Mouse (Mus musculus): Measurements from ENCODE around the gene Olfr734. TPM values are rescaled to one million over a fixed set of nuclear protein-coding genes. Genes with fewer than 3 reads are reported as not detected.

Olfr734 gene
- polyA plus RNA-seq (2015; fragmentation: Illumina TruSeq; extraction: RNeasy Lipid Tissue Mini Kit (QIAGEN cat#74804); ENCODE audit: low read depth, low replicate concordance) = not detected

GRCm38 (mm10) chr14:50326661-50327060 lies at the start of gene Olfr734:
Gene Olfr734 (minus strand): TSS chr14:50326761.

GRCm38 (mm10) chr14:50357593-50357992 lies 31.0 kb upstream of the Olfr734 start, which contains the start of gene Tlr11:
Gene Tlr11 (plus strand): TSS chr14:50357914.

GRCm38 (mm10) chr14:50348796-50349195 lies 22.2 kb upstream of the Olfr734 start, which contains the start of gene Olfr735:
Gene Olfr735 (minus strand): TSS chr14:50348872.

GRCm38 (mm10) chr14:50301422-50301821 lies 25.1 kb downstream of the Olfr734 start, which contains the start of gene Olfr733:
Gene Olfr733 (minus strand): TSS chr14:50301522.

GRCm38 (mm10) chr14:50284106-50284505 lies 42.5 kb downstream of the Olfr734 start, which contains the start of gene Olfr732:
Gene Olfr732 (minus strand): TSS chr14:50284206.

Other genes starting within 250 kb of the Olfr734 start
- not detected for gene Olfr726, start 235.8 kb downstream of the Olfr734 start, polyA plus RNA-seq (2015; fragmentation: Illumina TruSeq; extraction: RNeasy Lipid Tissue Mini Kit (QIAGEN cat#74804); ENCODE audit: low read depth, low replicate concordance)
- not detected for gene Olfr727, start 203.6 kb downstream of the Olfr734 start, polyA plus RNA-seq (2015; fragmentation: Illumina TruSeq; extraction: RNeasy Lipid Tissue Mini Kit (QIAGEN cat#74804); ENCODE audit: low read depth, low replicate concordance)
- not detected for gene Olfr728, start 184.1 kb downstream of the Olfr734 start, polyA plus RNA-seq (2015; fragmentation: Illumina TruSeq; extraction: RNeasy Lipid Tissue Mini Kit (QIAGEN cat#74804); ENCODE audit: low read depth, low replicate concordance)
- gene Olfr729, start 173.9 kb downstream of the Olfr734 start, polyA plus RNA-seq (2015; fragmentation: Illumina TruSeq; extraction: RNeasy Lipid Tissue Mini Kit (QIAGEN cat#74804); ENCODE audit: low read depth, low replicate concordance) = not detected
- not detected for gene Olfr730, start 138.6 kb downstream of the Olfr734 start, polyA plus RNA-seq (2015; fragmentation: Illumina TruSeq; extraction: RNeasy Lipid Tissue Mini Kit (QIAGEN cat#74804); ENCODE audit: low read depth, low replicate concordance)
- not detected for gene Olfr731, start 84.9 kb downstream of the Olfr734 start, polyA plus RNA-seq (2015; fragmentation: Illumina TruSeq; extraction: RNeasy Lipid Tissue Mini Kit (QIAGEN cat#74804); ENCODE audit: low read depth, low replicate concordance)
- not detected for gene Olfr732, start 42.6 kb downstream of the Olfr734 start, polyA plus RNA-seq (2015; fragmentation: Illumina TruSeq; extraction: RNeasy Lipid Tissue Mini Kit (QIAGEN cat#74804); ENCODE audit: low read depth, low replicate concordance)
- not detected for gene Olfr733, start 25.2 kb downstream of the Olfr734 start, polyA plus RNA-seq (2015; fragmentation: Illumina TruSeq; extraction: RNeasy Lipid Tissue Mini Kit (QIAGEN cat#74804); ENCODE audit: low read depth, low replicate concordance)
- not detected for gene Olfr735, start 22.1 kb upstream of the Olfr734 start, polyA plus RNA-seq (2015; fragmentation: Illumina TruSeq; extraction: RNeasy Lipid Tissue Mini Kit (QIAGEN cat#74804); ENCODE audit: low read depth, low replicate concordance)
- not detected for gene Tlr11, start 31.2 kb upstream of the Olfr734 start, polyA plus RNA-seq (2015; fragmentation: Illumina TruSeq; extraction: RNeasy Lipid Tissue Mini Kit (QIAGEN cat#74804); ENCODE audit: low read depth, low replicate concordance)
- not detected for gene Olfr736, start 54.4 kb upstream of the Olfr734 start, polyA plus RNA-seq (2015; fragmentation: Illumina TruSeq; extraction: RNeasy Lipid Tissue Mini Kit (QIAGEN cat#74804); ENCODE audit: low read depth, low replicate concordance)
- gene Olfr738, start 80.8 kb upstream of the Olfr734 start, polyA plus RNA-seq (2015; fragmentation: Illumina TruSeq; extraction: RNeasy Lipid Tissue Mini Kit (QIAGEN cat#74804); ENCODE audit: low read depth, low replicate concordance) = not detected
- not detected for gene Olfr739, start 91.9 kb upstream of the Olfr734 start, polyA plus RNA-seq (2015; fragmentation: Illumina TruSeq; extraction: RNeasy Lipid Tissue Mini Kit (QIAGEN cat#74804); ENCODE audit: low read depth, low replicate concordance)
- not detected for gene Olfr740, start 118.8 kb upstream of the Olfr734 start, polyA plus RNA-seq (2015; fragmentation: Illumina TruSeq; extraction: RNeasy Lipid Tissue Mini Kit (QIAGEN cat#74804); ENCODE audit: low read depth, low replicate concordance)
- gene Olfr741, start 146.0 kb upstream of the Olfr734 start, polyA plus RNA-seq (2015; fragmentation: Illumina TruSeq; extraction: RNeasy Lipid Tissue Mini Kit (QIAGEN cat#74804); ENCODE audit: low read depth, low replicate concordance) = not detected
- not detected for gene Olfr742, start 176.8 kb upstream of the Olfr734 start, polyA plus RNA-seq (2015; fragmentation: Illumina TruSeq; extraction: RNeasy Lipid Tissue Mini Kit (QIAGEN cat#74804); ENCODE audit: low read depth, low replicate concordance)
- gene Olfr743, start 195.1 kb upstream of the Olfr734 start, polyA plus RNA-seq (2015; fragmentation: Illumina TruSeq; extraction: RNeasy Lipid Tissue Mini Kit (QIAGEN cat#74804); ENCODE audit: low read depth, low replicate concordance) = not detected

Measured in brain, adult 10 weeks (tissue).